Mouse (Mus musculus): ENCODE measurements around the gene Bmp3.

Bmp3 gene

GRCm38 (mm10) chr5:98922921-98923320 lies 68.7 kb downstream of the Bmp3 start:
- no peaks in the 10 kb centered on the region for H3K36me3 ChIP-seq (ENCODE audit: insufficient read depth, low read length)
- TF ChIP-seq NANOG (IDR thresholded peaks at IDR 0.05; ENCODE audit: borderline replicate concordance, low read length), result no peak
- TF ChIP-seq CTCF (conservative IDR thresholded peaks at IDR 0.05; ENCODE audit: low read length), result no peak
- TF ChIP-seq POU5F1 (IDR thresholded peaks at IDR 0.05; ENCODE audit: borderline replicate concordance, low read length), result no peak
- no peak overlapping the region for H3K4me3 ChIP-seq (replicated peaks; ENCODE audit: low read length)
- peaks cover 22% of the 10 kb centered on the region for H3K27me3 ChIP-seq (ENCODE audit: insufficient read depth, low read length)
- peaks cover 20% of the 10 kb centered on the region for H3K9me3 ChIP-seq (ENCODE audit: low read length)
- H3K4me1 ChIP-seq (replicated peaks; ENCODE audit: low read depth, low read length), result peaks cover 36% of the 10 kb centered on the region

Measured in E14TG2a.4 (cell line).